Mouse (Mus musculus) liver, embryonic 14.5 days (tissue): ENCODE results near the gene Rabggta.

Experiments used
- CTCF ChIP-seq: IDR thresholded peaks from 2 replicates; pipeline ENCODE4 v1.5.1; 2016; ENCODE audit warnings: antibody characterized with exemption, low read depth, control low read depth
- EP300 ChIP-seq: IDR thresholded peaks from 2 replicates; pipeline ENCODE4 v1.6.1; 2016; ENCODE audit warnings: antibody characterized with exemption, low read depth

GRCm38 (mm10) chr14:55735758-55736157, 13.7 kb upstream of the Rabggta start:
- TF ChIP-seq CTCF: no peak
- no peak for TF ChIP-seq EP300
